10 mouse cellular contexts compared by ENCODE assay signal in the genomic region with DNA sequence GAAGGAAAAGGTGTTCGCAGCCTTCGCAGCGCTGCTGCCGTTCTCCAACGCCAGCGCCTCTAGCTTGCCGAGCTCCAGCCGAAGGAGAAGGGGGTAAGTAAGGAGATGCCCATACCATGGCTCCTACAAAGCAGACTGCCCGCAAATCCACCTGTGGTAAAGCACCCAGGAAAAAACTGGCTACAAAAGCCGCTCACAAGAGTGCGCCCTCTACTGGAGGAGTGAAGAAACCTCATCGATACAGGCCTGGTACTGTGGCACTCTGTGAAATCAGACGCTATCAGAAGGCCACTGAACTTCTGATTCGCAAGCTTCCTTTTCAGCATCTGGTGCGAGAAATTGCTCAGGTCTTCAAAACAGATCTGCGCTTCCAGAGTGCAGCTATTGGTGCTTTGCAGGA. TPM values are rescaled to one million over a fixed set of nuclear protein-coding genes. Genes with fewer than 3 reads are reported as not detected.
A peak's percentile ranks its signal among the peaks of the same experiment; 100 is the strongest.
DNase-seq lines count a peak whose midpoint lies in the region; ATAC-seq and TF ChIP-seq lines count a peak whose summit lies in the region.
"Had no signal": no experiment of that assay in that cellular context is flagged by ENCODE, and none has a peak within 500 bp of the region (broad histone marks: within the 10 kb centered on the region; RNA-seq: fewer than 3 reads in every experiment).

No protein-coding gene starts in this region.

- H3K4me1 ChIP-seq in cerebellum, adult 2 months (ENCODE audit: control insufficient read depth, insufficient read depth, low read length) = no peaks in the 10 kb centered on the region
- no peaks in the 10 kb centered on the region for H3K4me1 ChIP-seq in lung, postnatal 0 days (ENCODE audit: insufficient read depth, low read depth, low read length)
- H3K4me1 ChIP-seq: hindbrain, embryonic 12.5 days; limb, embryonic 13.5 days had no signal

- no peak for ATAC-seq in lung, postnatal 0 days

- no peaks in the 10 kb centered on the region for H3K36me3 ChIP-seq in lung, postnatal 0 days (ENCODE audit: insufficient read depth, low read length)
- H3K36me3 ChIP-seq: hindbrain, embryonic 12.5 days; limb, embryonic 13.5 days had no signal

- peak; percentile 22; the same call in 1 of the 2 replicates for TF ChIP-seq CTCF in cerebellum, adult 2 months (IDR thresholded peaks at IDR 0.05; ENCODE audit: borderline replicate concordance, insufficient read depth, low read depth, low read length)
- TF ChIP-seq CTCF in lung, postnatal 0 days (IDR thresholded peaks at IDR 0.05) = peak; percentile 65

- H3K27me3 ChIP-seq in cerebellum, adult 2 months (ENCODE audit: control insufficient read depth, insufficient read depth, low read length) = no peaks in the 10 kb centered on the region
- no peaks in the 10 kb centered on the region for H3K27me3 ChIP-seq in lung, postnatal 0 days (replicated peaks; ENCODE audit: insufficient read depth, low read length)
- H3K27me3 ChIP-seq: hindbrain, embryonic 12.5 days; limb, embryonic 13.5 days had no signal

- H3K27ac ChIP-seq in cerebellum, adult 2 months (ENCODE audit: insufficient read depth, low read length) = no peak overlapping the region
- no peak overlapping the region for H3K27ac ChIP-seq in lung, postnatal 0 days (ENCODE audit: low read length)
- H3K27ac ChIP-seq: hindbrain, embryonic 12.5 days; limb, embryonic 13.5 days had no signal

- no peak for TF ChIP-seq EP300 in lung, postnatal 0 days (IDR thresholded peaks at IDR 0.05)

- H3K9me3 ChIP-seq in lung, postnatal 0 days (ENCODE audit: low read length) = no peaks in the 10 kb centered on the region
- H3K9me3 ChIP-seq: hindbrain, embryonic 12.5 days; limb, embryonic 13.5 days had no signal

- WGBS in cerebellum, adult 2 months = 81% methylated on average over 16 of the region's 16 CpGs
- WGBS in lung, postnatal 0 days = 73% methylated on average over 16 of the region's 16 CpGs

- H3K4me2 ChIP-seq in lung, postnatal 0 days (replicated peaks; ENCODE audit: low read depth, low read length) = no peak overlapping the region
- H3K4me2 ChIP-seq: hindbrain, embryonic 12.5 days; limb, embryonic 13.5 days had no signal

- TF ChIP-seq POLR2A in cerebellum, adult 2 months (IDR thresholded peaks at IDR 0.05; ENCODE audit: borderline replicate concordance, insufficient read depth, low read length) = no peak

- no peak overlapping the region for H3K4me3 ChIP-seq in cerebellum, adult 2 months (replicated peaks; ENCODE audit: insufficient read depth, low read depth, low read length)
- H3K4me3 ChIP-seq in lung, postnatal 0 days (ENCODE audit: low read depth, low read length) = no peak overlapping the region
- H3K4me3 ChIP-seq: hindbrain, embryonic 12.5 days; limb, embryonic 13.5 days had no signal

- H3K9ac ChIP-seq in lung, postnatal 0 days (replicated peaks; ENCODE audit: low read depth) = no peak overlapping the region
- H3K9ac ChIP-seq: hindbrain, embryonic 12.5 days; limb, embryonic 13.5 days had no signal

- DNase-seq in cerebellum, adult 2 months = no peak
- DNase-seq in cerebellum, postnatal 4 days (ENCODE audit: low spot score in 2 of 2) = no peak
- no peak for DNase-seq in lung, postnatal 0 days (ENCODE audit: low spot score)
- DNase-seq in lung, postnatal 25 days (ENCODE audit: low spot score) = no peak
- peak; percentile 58 for DNase-seq in embryo, embryonic 10.5 days (ENCODE audit: low spot score)
- peak; percentile 34 for DNase-seq in thymus, postnatal 14 days
- DNase-seq in gastrocnemius, postnatal 25 days = no peak
- DNase-seq in ovary, postnatal 14 days (ENCODE audit: low spot score) = no peak

RNA-seq across cellular contexts. Expression of a gene that starts 55.0 kb away (rescaled TPM):
- polyA plus RNA-seq in cerebellum, adult 2 months (2012; rRNA removed) = 0.13 and 0.23 TPM in 2 replicates
- not detected in 2 replicates for polyA plus RNA-seq in lung, postnatal 0 days (2015; fragmentation: Nextera tagmentation; extraction: Ambion mirVana)
- total RNA-seq in gastrocnemius, postnatal 25 days (2021) = under 1 TPM in 1 of 2 experiments, not detected in 1; 0.36 TPM

Comparison
In these comparisons a context has a peak if more than half of its experiments do, and no peak if none do; other contexts are left out.
1. DNase-seq: peak in embryo, embryonic 10.5 days (single experiment) and thymus, postnatal 14 days (single experiment); none in cerebellum, adult 2 months (0 of 2), cerebellum, postnatal 4 days (0 of 2), lung, postnatal 0 days (single experiment), lung, postnatal 25 days (single experiment), gastrocnemius, postnatal 25 days (single experiment) and ovary, postnatal 14 days (single experiment).